Mouse (Mus musculus): ENCODE data around the gene Ubap1l. TPM values are rescaled to one million over a fixed set of nuclear protein-coding genes. Genes with fewer than 3 reads are reported as not detected.

The Ubap1l gene
- total and polyA plus RNA-seq, 3 experiments, result 0.18 TPM; not detected in 1

DNA sequence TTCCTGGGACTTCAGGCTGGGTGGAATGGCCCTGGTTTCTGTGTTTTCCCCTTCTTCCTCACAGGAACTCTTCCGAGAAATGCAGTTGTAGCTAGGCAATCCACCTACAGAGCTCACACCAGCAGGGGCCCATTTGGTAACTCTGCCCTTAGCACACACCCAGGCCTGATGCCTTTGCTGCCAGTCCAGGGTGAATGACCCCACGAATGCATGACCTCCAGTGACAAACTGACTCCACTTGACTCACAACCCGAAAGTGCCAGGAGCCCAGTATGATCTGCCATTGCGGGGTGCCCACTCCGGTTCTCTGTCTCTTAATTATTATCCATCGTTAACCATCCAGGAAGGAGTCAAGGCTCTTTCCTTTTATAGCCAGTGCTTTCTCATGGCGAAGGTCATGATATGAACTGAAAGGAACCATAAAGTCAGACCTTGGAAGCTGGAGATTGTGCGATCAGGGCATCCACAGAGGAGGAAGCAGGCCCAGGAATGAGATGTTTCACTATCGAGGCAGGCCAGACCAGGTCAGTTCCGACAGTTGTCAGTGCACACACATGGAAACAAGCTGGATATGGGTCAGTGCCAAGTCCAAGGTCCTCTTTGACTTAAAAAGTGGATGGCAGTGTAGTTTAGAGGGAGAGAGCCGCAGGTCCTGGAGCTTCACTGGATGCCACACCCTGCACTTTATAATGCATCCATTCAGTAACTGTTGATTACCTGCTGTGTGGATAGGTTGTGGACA, 62.1 kb downstream of the Ubap1l start, which contains the start of gene Slc51b:
TSS of gene Slc51b (minus strand) at position 196 of the 742 bp plus-strand sequence.
- TF ChIP-seq EP300 (IDR thresholded peaks at IDR 0.05; ENCODE audit: insufficient read depth, low read depth, low read length) (no peak), POLR2A (IDR thresholded peaks at IDR 0.05; ENCODE audit: insufficient read depth, low read depth, low read length) (no peak), CTCF (IDR thresholded peaks at IDR 0.05) (no peak)
- Histone ChIP-seq H3K9ac (ENCODE audit: low read depth, low read length) (no peak within 1 kb of the TSS), H3K36me3 (ENCODE audit: control insufficient read depth, insufficient read depth, low read length) (no peaks in the 10 kb centered on the region), H3K79me2 (replicated peaks; ENCODE audit: control insufficient read depth, insufficient read depth, low read length) (no peaks in the 10 kb centered on the region), H3K27me3 (ENCODE audit: control insufficient read depth, insufficient read depth, low read length) (no peaks in the 10 kb centered on the region), H3K4me1 (ENCODE audit: control insufficient read depth, insufficient read depth, low read length) (no peaks in the 10 kb centered on the region), H3K27ac (no peak within 1 kb of the TSS), H3K4me3 (no peak within 1 kb of the TSS)
- DNase-seq, result no peak
- WGBS, result 79% methylated on average over 11 of the region's 11 CpGs
- intact Hi-C loops (cut with DNase I), result no loop called here

- Histone ChIP-seq H3K4me1 (ENCODE audit: control insufficient read depth, insufficient read depth, low read length) (no peaks in the 10 kb centered on the region), H3K9ac (ENCODE audit: low read depth, low read length) (no peak overlapping the region), H3K4me3 (no peak overlapping the region), H3K27me3 (ENCODE audit: control insufficient read depth, insufficient read depth, low read length) (no peaks in the 10 kb centered on the region), H3K79me2 (replicated peaks; ENCODE audit: control insufficient read depth, insufficient read depth, low read length) (no peaks in the 10 kb centered on the region), H3K27ac (no peak overlapping the region), H3K36me3 (ENCODE audit: control insufficient read depth, insufficient read depth, low read length) (no peaks in the 10 kb centered on the region)
- intact Hi-C loops (cut with DNase I), result no loop called here
- no peak for TF ChIP-seq EP300 (IDR thresholded peaks at IDR 0.05; ENCODE audit: insufficient read depth, low read depth, low read length)
- no peak for TF ChIP-seq POLR2A (IDR thresholded peaks at IDR 0.05; ENCODE audit: insufficient read depth, low read depth, low read length)
- no peak for TF ChIP-seq CTCF (IDR thresholded peaks at IDR 0.05)
- DNase-seq, result no peak
- 32% methylated on average over 3 of the region's 3 CpGs for WGBS
Observed at GRCm38 (mm10) chr9:65424393-65424792, 63.6 kb downstream of the Ubap1l start.

DNA sequence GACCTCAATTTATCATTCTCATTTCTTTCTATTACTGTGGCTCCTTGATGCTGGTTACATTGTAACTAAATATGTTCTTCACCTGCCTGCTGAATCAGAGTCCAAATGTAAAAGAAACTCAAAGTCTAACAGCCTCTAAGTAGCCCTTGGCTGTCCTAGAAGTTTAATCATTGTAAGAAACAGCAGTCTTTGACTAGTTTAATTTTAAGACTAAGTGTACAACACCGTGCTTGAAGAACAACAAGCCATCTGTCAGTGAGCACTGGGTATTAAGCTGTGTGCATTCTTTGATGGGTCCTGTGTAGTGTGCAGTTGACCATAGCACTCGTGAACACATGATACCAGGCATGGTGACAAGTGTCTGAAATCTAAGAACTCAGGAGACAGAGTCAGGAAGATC, 66.7 kb downstream of the Ubap1l start:
- 72% methylated on average over 2 of the region's 2 CpGs for WGBS

GRCm38 (mm10) chr9:65428003-65428402, 67.2 kb downstream of the Ubap1l start:
- no peaks in the 10 kb centered on the region for H3K36me3 ChIP-seq (ENCODE audit: control insufficient read depth, insufficient read depth, low read length)
- no peak for DNase-seq
- H3K4me1 ChIP-seq (ENCODE audit: control insufficient read depth, insufficient read depth, low read length), result no peaks in the 10 kb centered on the region
- H3K27me3 ChIP-seq (ENCODE audit: control insufficient read depth, insufficient read depth, low read length), result no peaks in the 10 kb centered on the region
- no peak overlapping the region for H3K9ac ChIP-seq (ENCODE audit: low read depth, low read length)
- TF ChIP-seq POLR2A (IDR thresholded peaks at IDR 0.05; ENCODE audit: insufficient read depth, low read depth, low read length), result no peak
- TF ChIP-seq EP300 (IDR thresholded peaks at IDR 0.05; ENCODE audit: insufficient read depth, low read depth, low read length), result no peak
- no peak for TF ChIP-seq CTCF (IDR thresholded peaks at IDR 0.05)
- no peak overlapping the region for H3K27ac ChIP-seq
- intact Hi-C loops (cut with DNase I), result no loop called here
- H3K79me2 ChIP-seq (replicated peaks; ENCODE audit: control insufficient read depth, insufficient read depth, low read length), result no peaks in the 10 kb centered on the region
- no peak overlapping the region for H3K4me3 ChIP-seq
- 87% methylated on average over 5 of the region's 5 CpGs for WGBS

More for the DNA sequence above, 66.7 kb downstream of the Ubap1l start:
- no peaks in the 10 kb centered on the region for H3K27me3 ChIP-seq (ENCODE audit: control insufficient read depth, insufficient read depth, low read length)
- no peak for DNase-seq
- H3K4me3 ChIP-seq, result no peak overlapping the region
- H3K9ac ChIP-seq (ENCODE audit: low read depth, low read length), result no peak overlapping the region
- no peaks in the 10 kb centered on the region for H3K79me2 ChIP-seq (replicated peaks; ENCODE audit: control insufficient read depth, insufficient read depth, low read length)
- H3K4me1 ChIP-seq (ENCODE audit: control insufficient read depth, insufficient read depth, low read length), result no peaks in the 10 kb centered on the region
- no peak for TF ChIP-seq POLR2A (IDR thresholded peaks at IDR 0.05; ENCODE audit: insufficient read depth, low read depth, low read length)
- no peak for TF ChIP-seq EP300 (IDR thresholded peaks at IDR 0.05; ENCODE audit: insufficient read depth, low read depth, low read length)
- no peak for TF ChIP-seq CTCF (IDR thresholded peaks at IDR 0.05)
- no peaks in the 10 kb centered on the region for H3K36me3 ChIP-seq (ENCODE audit: control insufficient read depth, insufficient read depth, low read length)
- intact Hi-C loops (cut with DNase I), result no loop called here
- no peak overlapping the region for H3K27ac ChIP-seq

Other genes starting within 250 kb of the Ubap1l start
- under 1 TPM; 0.07 to 0.10 TPM for gene Igdcc3, start 219.9 kb upstream of the Ubap1l start, total RNA-seq (2021)
- gene Igdcc3, start 219.9 kb upstream of the Ubap1l start, polyA plus RNA-seq (2012; rRNA removed), result 0.12 and 0.16 TPM in 2 replicates
- gene Parp16, start 165.7 kb upstream of the Ubap1l start, total RNA-seq (2021), result 1 to 10 TPM; 2.6 to 3.1 TPM
- 3.7 and 4.8 TPM in 2 replicates for gene Parp16, start 165.7 kb upstream of the Ubap1l start, polyA plus RNA-seq (2012; rRNA removed)
- gene Cilp, start 95.9 kb upstream of the Ubap1l start, total RNA-seq (2021), result 1 to 10 TPM; 3.0 to 4.8 TPM
- 4.8 and 10.1 TPM in 2 replicates for gene Cilp, start 95.9 kb upstream of the Ubap1l start, polyA plus RNA-seq (2012; rRNA removed)
- gene Clpx, start 66.8 kb upstream of the Ubap1l start, total RNA-seq (2021), result 100 to 1,000 TPM in 1 of 2 experiments, 10 to 100 TPM in 1; 98.8 to 114 TPM
- 18.0 and 32.2 TPM in 2 replicates for gene Clpx, start 66.8 kb upstream of the Ubap1l start, polyA plus RNA-seq (2012; rRNA removed)
- 10 to 100 TPM; 13.6 to 13.9 TPM for gene Pdcd7, start 14.9 kb upstream of the Ubap1l start, total RNA-seq (2021)
- gene Pdcd7, start 14.9 kb upstream of the Ubap1l start, polyA plus RNA-seq (2012; rRNA removed), result 6.6 and 9.7 TPM in 2 replicates
- 1 to 10 TPM; 2.1 to 2.6 TPM for gene Kbtbd13, start 30.6 kb downstream of the Ubap1l start, total RNA-seq (2021)
- 2.4 and 4.0 TPM in 2 replicates for gene Kbtbd13, start 30.6 kb downstream of the Ubap1l start, polyA plus RNA-seq (2012; rRNA removed)
- gene Rasl12, start 37.5 kb downstream of the Ubap1l start, total RNA-seq (2021), result 1 to 10 TPM; 7.2 to 8.3 TPM
- 19.8 and 20.5 TPM in 2 replicates for gene Rasl12, start 37.5 kb downstream of the Ubap1l start, polyA plus RNA-seq (2012; rRNA removed)
- not detected for gene Slc51b, start 61.9 kb downstream of the Ubap1l start, total RNA-seq (2021)
- not detected in 2 replicates for gene Slc51b, start 61.9 kb downstream of the Ubap1l start, polyA plus RNA-seq (2012; rRNA removed)
- gene Mtfmt, start 74.7 kb downstream of the Ubap1l start, total RNA-seq (2021), result 1 to 10 TPM; 5.8 to 6.2 TPM
- 5.3 and 9.3 TPM in 2 replicates for gene Mtfmt, start 74.7 kb downstream of the Ubap1l start, polyA plus RNA-seq (2012; rRNA removed)
- 10 to 100 TPM; 11.4 to 12.1 TPM for gene Spg21, start 99.9 kb downstream of the Ubap1l start, total RNA-seq (2021)
- gene Spg21, start 99.9 kb downstream of the Ubap1l start, polyA plus RNA-seq (2012; rRNA removed), result 8.8 and 21.1 TPM in 2 replicates
- gene Ankdd1a, start 159.2 kb downstream of the Ubap1l start, total RNA-seq (2021), result not detected
- not detected in 2 replicates for gene Ankdd1a, start 159.2 kb downstream of the Ubap1l start, polyA plus RNA-seq (2012; rRNA removed)
- 10 to 100 TPM in 1 of 2 experiments, 1 to 10 TPM in 1; 9.9 to 11.1 TPM for gene Plekho2, start 219.0 kb downstream of the Ubap1l start, total RNA-seq (2021)
- gene Plekho2, start 219.0 kb downstream of the Ubap1l start, polyA plus RNA-seq (2012; rRNA removed), result 16.5 and 18.8 TPM in 2 replicates
- not detected for gene Pif1, start 226.1 kb downstream of the Ubap1l start, total RNA-seq (2021)
- gene Pif1, start 226.1 kb downstream of the Ubap1l start, polyA plus RNA-seq (2012; rRNA removed), result 0.18 and 0.23 TPM in 2 replicates